Mouse (Mus musculus): ENCODE data around the gene Malrd1. TPM values are rescaled to one million over a fixed set of nuclear protein-coding genes. Genes with fewer than 3 reads are reported as not detected.

Gene Malrd1
- total and polyA plus RNA-seq, 3 experiments = under 0.01 TPM; not detected in 2

GRCm38 (mm10) chr2:15656388-15656787 lies 130.1 kb downstream of the Malrd1 start:
- Histone ChIP-seq H3K4me3 (ENCODE audit: low read depth, low read length) (no peak overlapping the region), H3K4me1 (ENCODE audit: insufficient read depth, low read depth, low read length) (no peaks in the 10 kb centered on the region), H3K27me3 (ENCODE audit: insufficient read depth, low read length) (peaks cover 3% of the 10 kb centered on the region; the same call in 1 of the 2 replicates), H3K36me3 (replicated peaks) (no peaks in the 10 kb centered on the region), H3K9me3 (replicated peaks) (no peaks in the 10 kb centered on the region)
- ATAC-seq (ENCODE audit: extremely low read depth, insufficient number of reproducible peaks, low FRiP score, poor library complexity, severe bottlenecking) = no peak
- no peak for TF ChIP-seq GATA2 (IDR thresholded peaks at IDR 0.05; ENCODE audit: borderline replicate concordance, low read depth, low read length)
- TF ChIP-seq GATA1 (IDR thresholded peaks at IDR 0.05; ENCODE audit: borderline replicate concordance, low read length) = no peak
- TF ChIP-seq POLR2AphosphoS5 (IDR thresholded peaks at IDR 0.05; ENCODE audit: insufficient replicate concordance, low read depth, low read length) = no peak
- TF ChIP-seq TAL1 (conservative IDR thresholded peaks at IDR 0.05; ENCODE audit: low read depth, low read length) = no peak
- no peak for TF ChIP-seq CTCF (IDR thresholded peaks at IDR 0.05; ENCODE audit: low read depth, low read length)
- DNase-seq (ENCODE audit: low spot score) = no peak

- DNase-seq (ENCODE audit: low spot score) = no peak
- no peaks in the 10 kb centered on the region for H3K36me3 ChIP-seq (replicated peaks)
- no peaks in the 10 kb centered on the region for H3K27me3 ChIP-seq (ENCODE audit: insufficient read depth, low read length)
- H3K4me1 ChIP-seq (ENCODE audit: insufficient read depth, low read depth, low read length) = no peaks in the 10 kb centered on the region
- no peak overlapping the region for H3K4me3 ChIP-seq (ENCODE audit: low read depth, low read length)
- no peak for TF ChIP-seq POLR2AphosphoS5 (IDR thresholded peaks at IDR 0.05; ENCODE audit: insufficient replicate concordance, low read depth, low read length)
- TF ChIP-seq TAL1 (conservative IDR thresholded peaks at IDR 0.05; ENCODE audit: low read depth, low read length) = no peak
- no peak for TF ChIP-seq CTCF (IDR thresholded peaks at IDR 0.05; ENCODE audit: low read depth, low read length)
- TF ChIP-seq GATA2 (IDR thresholded peaks at IDR 0.05; ENCODE audit: borderline replicate concordance, low read depth, low read length) = no peak
- no peak for TF ChIP-seq GATA1 (IDR thresholded peaks at IDR 0.05; ENCODE audit: borderline replicate concordance, low read length)
- no peaks in the 10 kb centered on the region for H3K9me3 ChIP-seq (replicated peaks)
- ATAC-seq (ENCODE audit: extremely low read depth, insufficient number of reproducible peaks, low FRiP score, poor library complexity, severe bottlenecking) = no peak
Observed at GRCm38 (mm10) chr2:15702977-15703376, 176.7 kb downstream of the Malrd1 start.

GRCm38 (mm10) chr2:15740945-15741344 lies 214.7 kb downstream of the Malrd1 start:
- H3K4me3 ChIP-seq (ENCODE audit: low read depth, low read length) = no peak overlapping the region
- DNase-seq (ENCODE audit: low spot score) (no peak), ATAC-seq (ENCODE audit: extremely low read depth, insufficient number of reproducible peaks, low FRiP score, poor library complexity, severe bottlenecking) (no peak)
- no peaks in the 10 kb centered on the region for H3K36me3 ChIP-seq (replicated peaks)
- no peaks in the 10 kb centered on the region for H3K27me3 ChIP-seq (ENCODE audit: insufficient read depth, low read length)
- H3K4me1 ChIP-seq (ENCODE audit: insufficient read depth, low read depth, low read length) = no peaks in the 10 kb centered on the region
- no peak for TF ChIP-seq GATA1 (IDR thresholded peaks at IDR 0.05; ENCODE audit: borderline replicate concordance, low read length)
- no peak for TF ChIP-seq CTCF (IDR thresholded peaks at IDR 0.05; ENCODE audit: low read depth, low read length)
- TF ChIP-seq GATA2 (IDR thresholded peaks at IDR 0.05; ENCODE audit: borderline replicate concordance, low read depth, low read length) = no peak
- no peak for TF ChIP-seq TAL1 (conservative IDR thresholded peaks at IDR 0.05; ENCODE audit: low read depth, low read length)
- TF ChIP-seq POLR2AphosphoS5 (IDR thresholded peaks at IDR 0.05; ENCODE audit: insufficient replicate concordance, low read depth, low read length) = no peak
- no peaks in the 10 kb centered on the region for H3K9me3 ChIP-seq (replicated peaks)

- no peak for TF ChIP-seq TAL1 (conservative IDR thresholded peaks at IDR 0.05; ENCODE audit: low read depth, low read length)
- TF ChIP-seq GATA2 (IDR thresholded peaks at IDR 0.05; ENCODE audit: borderline replicate concordance, low read depth, low read length) = no peak
- TF ChIP-seq POLR2AphosphoS5 (IDR thresholded peaks at IDR 0.05; ENCODE audit: insufficient replicate concordance, low read depth, low read length) = no peak
- Histone ChIP-seq H3K9me3 (replicated peaks) (no peaks in the 10 kb centered on the region), H3K4me1 (ENCODE audit: insufficient read depth, low read depth, low read length) (no peaks in the 10 kb centered on the region), H3K36me3 (replicated peaks) (no peaks in the 10 kb centered on the region), H3K27me3 (ENCODE audit: insufficient read depth, low read length) (no peaks in the 10 kb centered on the region), H3K4me3 (ENCODE audit: low read depth, low read length) (no peak overlapping the region)
- DNase-seq (ENCODE audit: low spot score) (no peak), ATAC-seq (ENCODE audit: extremely low read depth, insufficient number of reproducible peaks, low FRiP score, poor library complexity, severe bottlenecking) (no peak)
Observed at GRCm38 (mm10) chr2:15744979-15745688, 218.9 kb downstream of the Malrd1 start.

GRCm38 (mm10) chr2:15784818-15785217 lies 258.5 kb downstream of the Malrd1 start:
- ATAC-seq (ENCODE audit: extremely low read depth, insufficient number of reproducible peaks, low FRiP score, poor library complexity, severe bottlenecking) (no peak), DNase-seq (ENCODE audit: low spot score) (no peak)
- Histone ChIP-seq H3K27me3 (ENCODE audit: insufficient read depth, low read length) (no peaks in the 10 kb centered on the region), H3K9me3 (replicated peaks) (no peaks in the 10 kb centered on the region), H3K4me3 (ENCODE audit: low read depth, low read length) (no peak overlapping the region), H3K4me1 (ENCODE audit: insufficient read depth, low read depth, low read length) (no peaks in the 10 kb centered on the region), H3K36me3 (replicated peaks) (no peaks in the 10 kb centered on the region)
- TF ChIP-seq POLR2AphosphoS5 (IDR thresholded peaks at IDR 0.05; ENCODE audit: insufficient replicate concordance, low read depth, low read length) = no peak
- TF ChIP-seq TAL1 (conservative IDR thresholded peaks at IDR 0.05; ENCODE audit: low read depth, low read length) = no peak
- TF ChIP-seq GATA2 (IDR thresholded peaks at IDR 0.05; ENCODE audit: borderline replicate concordance, low read depth, low read length) = no peak
- no peak for TF ChIP-seq GATA1 (IDR thresholded peaks at IDR 0.05; ENCODE audit: borderline replicate concordance, low read length)
- no peak for TF ChIP-seq CTCF (IDR thresholded peaks at IDR 0.05; ENCODE audit: low read depth, low read length)

GRCm38 (mm10) chr2:15815724-15816123 lies 289.4 kb downstream of the Malrd1 start:
- no peaks in the 10 kb centered on the region for H3K27me3 ChIP-seq (ENCODE audit: insufficient read depth, low read length)
- no peaks in the 10 kb centered on the region for H3K4me1 ChIP-seq (ENCODE audit: insufficient read depth, low read depth, low read length)
- H3K9me3 ChIP-seq (replicated peaks) = no peaks in the 10 kb centered on the region
- TF ChIP-seq GATA1 (IDR thresholded peaks at IDR 0.05; ENCODE audit: borderline replicate concordance, low read length) (no peak), CTCF (IDR thresholded peaks at IDR 0.05; ENCODE audit: low read depth, low read length) (no peak), POLR2AphosphoS5 (IDR thresholded peaks at IDR 0.05; ENCODE audit: insufficient replicate concordance, low read depth, low read length) (no peak), TAL1 (conservative IDR thresholded peaks at IDR 0.05; ENCODE audit: low read depth, low read length) (no peak), GATA2 (IDR thresholded peaks at IDR 0.05; ENCODE audit: borderline replicate concordance, low read depth, low read length) (no peak)
- no peak overlapping the region for H3K4me3 ChIP-seq (ENCODE audit: low read depth, low read length)
- no peaks in the 10 kb centered on the region for H3K36me3 ChIP-seq (replicated peaks)
- DNase-seq (ENCODE audit: low spot score) = no peak
- no peak for ATAC-seq (ENCODE audit: extremely low read depth, insufficient number of reproducible peaks, low FRiP score, poor library complexity, severe bottlenecking)

All from G1E (cell line).